Mouse (Mus musculus) brain, embryonic 18.5 days (tissue): ENCODE data around the gene Gsdma2.

Experiments used
- DNase-seq: peaks from one replicate; pipeline ENCODE4 v3.0.0-alpha.2; 2012; ENCODE audit warnings: low read depth, low spot score

The Gsdma2 gene

GRCm38 (mm10) chr11:98699911-98700310 is 53.4 kb downstream of the Gsdma2 start:
- no peak for DNase-seq

DNA sequence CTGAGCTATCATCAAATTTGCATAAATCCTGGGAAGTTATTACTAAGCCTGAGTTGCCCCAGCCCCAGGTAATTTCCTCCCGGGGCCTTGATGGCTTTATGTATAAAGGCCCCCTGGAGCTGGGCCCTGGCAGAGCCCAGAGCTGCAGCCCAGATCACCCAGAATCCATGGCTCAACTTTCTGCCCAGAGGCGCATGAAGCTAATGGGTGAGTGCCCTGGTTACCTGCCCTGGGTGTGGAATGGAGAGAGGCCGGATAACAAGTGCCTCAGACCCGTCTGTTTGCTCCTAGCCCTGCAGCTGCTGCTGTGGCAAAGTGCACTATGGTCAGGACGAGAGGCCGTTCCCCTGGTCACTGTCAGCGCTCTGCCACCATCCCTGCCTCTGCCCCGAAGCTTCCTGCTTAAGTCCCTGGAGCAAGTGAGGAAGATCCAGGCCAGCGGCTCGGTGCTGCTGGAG is 54.7 kb downstream of the Gsdma2 start, which contains the start of gene Csf3:
TSS of gene Csf3 (plus strand) at position 51 of the 458 bp plus-strand sequence.
- no peak for DNase-seq

DNA sequence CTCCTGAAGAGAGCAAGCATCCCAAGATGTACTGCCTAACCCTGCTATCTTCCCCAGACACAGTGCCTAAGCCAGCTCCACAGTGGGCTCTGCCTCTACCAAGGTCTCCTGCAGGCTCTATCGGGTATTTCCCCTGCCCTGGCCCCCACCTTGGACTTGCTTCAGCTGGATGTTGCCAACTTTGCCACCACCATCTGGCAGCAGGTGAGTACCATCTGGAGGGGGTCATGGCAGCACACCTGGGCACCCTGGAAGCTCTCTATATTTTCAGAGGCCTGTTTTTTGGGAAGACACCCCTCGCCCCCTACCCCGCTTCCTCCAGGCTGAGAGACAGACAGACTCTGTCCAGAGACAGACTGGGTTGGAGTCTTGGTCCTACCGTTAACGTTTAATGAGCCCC is 55.8 kb downstream of the Gsdma2 start:
- DNase-seq, result no peak

DNA sequence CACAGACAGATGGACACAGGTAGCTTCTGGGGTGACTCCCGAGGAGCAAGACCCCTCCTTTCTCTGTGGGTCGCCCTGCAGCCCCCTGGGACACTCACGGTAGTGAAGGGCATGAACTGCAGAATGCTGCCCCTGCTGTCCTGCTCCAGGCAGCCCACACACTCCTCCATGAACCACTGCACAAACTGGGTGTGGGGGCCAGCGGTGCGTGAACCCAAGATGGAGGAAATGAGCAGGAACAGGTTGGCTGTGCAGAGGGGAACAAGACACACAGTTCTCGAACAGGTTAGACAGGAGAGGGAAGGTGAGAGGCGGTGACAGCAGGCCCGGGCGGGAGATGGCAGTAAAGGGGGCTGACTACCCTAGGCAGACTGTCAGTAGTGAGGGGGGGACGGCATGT is 58.5 kb downstream of the Gsdma2 start:
- no peak for DNase-seq
